Mouse (Mus musculus) kidney, postnatal 10 days (tissue): Measurements from ENCODE around the gene Rgs9bp.
A peak's percentile ranks its signal among the peaks of the same experiment; 100 is the strongest.
"Not testable (repeated sequence)": the region's sequence is repeated elsewhere in the genome, so short reads cannot be mapped to it uniquely, and the experiment has no call there.

Experiments
- DNase-seq: peaks from one replicate; pipeline ENCODE4 v3.0.0; 2021; ENCODE audit warnings: mixed read lengths

Gene Rgs9bp

GRCm38 (mm10) chr7:35582719-35583118, 2.7 kb downstream of the Rgs9bp start:
- no peak for DNase-seq

GRCm38 (mm10) chr7:35579849-35580248, 5.5 kb downstream of the Rgs9bp start:
- DNase-seq, result peak; percentile 70

- DNase-seq, result not testable (repeated sequence)
These were observed 14.5 kb downstream of the Rgs9bp start for GRCm38 (mm10) chr7:35570883-35571282.

DNA sequence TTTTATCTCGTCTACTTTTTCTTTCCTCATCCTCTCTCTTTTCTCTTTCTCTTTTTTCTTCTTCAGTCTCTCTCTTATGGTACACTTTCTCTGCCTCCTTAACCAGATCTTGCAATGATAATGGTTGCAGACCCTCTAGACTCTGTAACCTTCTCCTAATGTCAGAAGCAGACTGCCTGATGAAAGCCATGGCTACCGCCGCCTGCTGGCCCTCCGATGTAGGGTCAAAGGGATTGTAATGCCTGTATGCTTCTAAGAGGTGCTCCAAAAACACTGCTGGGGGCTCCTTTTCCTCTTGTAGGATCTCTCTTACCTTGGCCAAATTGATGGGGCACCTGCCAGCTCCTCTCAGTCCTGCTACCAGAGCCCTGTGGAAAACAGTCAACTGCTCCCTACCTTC, 15.7 kb downstream of the Rgs9bp start:
- not testable (repeated sequence) for DNase-seq

- not testable (repeated sequence) for DNase-seq
These were observed 19.4 kb downstream of the Rgs9bp start for GRCm38 (mm10) chr7:35565965-35566364.

DNA sequence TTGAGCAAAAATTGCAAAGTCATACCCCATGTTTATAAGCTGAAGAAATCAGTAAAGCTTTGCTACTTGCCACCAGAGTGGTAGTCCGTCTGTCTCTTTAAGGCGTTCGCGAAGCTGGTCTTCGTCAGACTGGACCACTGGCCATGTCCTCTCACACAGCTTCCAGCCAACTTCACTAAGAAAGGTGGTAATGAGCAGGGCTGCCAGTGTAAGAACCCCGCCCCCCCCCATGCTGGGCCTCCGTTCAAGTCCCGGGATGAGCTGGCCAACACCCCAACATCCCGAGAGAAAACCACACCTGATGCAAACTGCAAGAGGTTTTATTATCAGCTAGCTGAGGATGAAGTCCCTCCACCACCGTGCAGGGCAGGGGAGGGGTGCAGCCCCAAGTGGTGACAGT, 20.5 kb downstream of the Rgs9bp start:
- DNase-seq, result not testable (repeated sequence)

GRCm38 (mm10) chr7:35564067-35564865, 21.1 kb downstream of the Rgs9bp start:
- no peak for DNase-seq

DNA sequence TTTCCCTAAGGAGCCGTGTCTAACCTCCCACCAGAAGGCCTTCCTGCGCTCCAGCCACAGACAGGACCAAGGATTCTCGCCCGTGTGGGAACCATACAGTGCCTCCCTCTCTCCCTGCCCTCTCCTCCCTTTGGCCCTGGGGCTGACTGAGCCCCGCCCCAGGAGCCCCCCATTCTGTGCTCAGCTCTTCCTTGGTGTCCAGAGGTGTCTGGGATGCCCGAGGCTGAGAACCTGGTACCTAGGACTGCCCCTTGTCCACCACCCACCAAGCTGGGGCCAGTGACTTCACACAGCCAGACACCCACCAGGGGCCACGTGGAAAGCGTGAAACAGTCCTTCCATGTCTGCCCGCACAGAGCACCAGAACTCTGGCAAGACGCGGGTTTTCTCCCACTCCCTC, 22.3 kb downstream of the Rgs9bp start:
- DNase-seq, result no peak

DNA sequence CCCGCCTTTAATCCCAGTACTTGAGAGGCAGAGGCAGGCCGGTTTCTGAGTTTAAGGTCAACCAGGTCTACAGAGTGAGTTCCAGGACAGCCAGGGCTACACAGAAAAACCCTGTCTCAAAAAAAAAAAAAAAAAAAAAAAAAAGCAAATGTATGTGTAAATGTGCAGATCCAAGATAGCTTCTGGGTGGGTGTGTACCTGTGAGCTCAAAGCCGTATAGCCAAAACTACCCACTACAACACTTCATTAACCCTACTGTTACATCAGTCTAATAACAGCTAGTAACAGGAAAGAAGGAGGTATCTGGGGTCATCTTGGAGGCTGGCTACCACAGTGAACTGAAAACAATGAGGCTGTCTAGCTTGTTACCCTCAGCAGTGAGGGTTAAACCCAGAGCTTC, 25.5 kb downstream of the Rgs9bp start:
- no peak for DNase-seq

GRCm38 (mm10) chr7:35558681-35559080, 26.7 kb downstream of the Rgs9bp start:
- DNase-seq, result no peak

- no peak for DNase-seq
These were observed 27.8 kb downstream of the Rgs9bp start for GRCm38 (mm10) chr7:35557577-35557976.

DNA sequence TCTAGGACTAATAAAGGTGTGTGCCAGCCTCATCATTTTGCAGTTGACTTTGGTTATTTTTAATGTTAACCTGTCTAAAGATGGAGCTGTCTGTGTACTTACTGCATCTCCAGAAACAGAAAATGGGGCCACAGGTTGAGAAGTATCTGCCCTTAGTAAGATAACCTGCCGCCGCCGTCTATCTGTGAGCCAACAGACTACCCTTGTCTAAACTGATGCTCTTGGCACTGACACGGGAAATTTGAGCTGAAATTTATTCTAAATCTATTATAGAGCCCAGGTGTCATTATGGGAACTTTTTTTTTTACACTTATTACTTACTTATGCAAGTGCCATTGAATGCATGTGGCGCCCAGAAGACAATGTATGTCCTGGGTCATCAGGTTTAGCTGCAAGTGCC, 28.5 kb downstream of the Rgs9bp start:
- DNase-seq, result no peak

DNA sequence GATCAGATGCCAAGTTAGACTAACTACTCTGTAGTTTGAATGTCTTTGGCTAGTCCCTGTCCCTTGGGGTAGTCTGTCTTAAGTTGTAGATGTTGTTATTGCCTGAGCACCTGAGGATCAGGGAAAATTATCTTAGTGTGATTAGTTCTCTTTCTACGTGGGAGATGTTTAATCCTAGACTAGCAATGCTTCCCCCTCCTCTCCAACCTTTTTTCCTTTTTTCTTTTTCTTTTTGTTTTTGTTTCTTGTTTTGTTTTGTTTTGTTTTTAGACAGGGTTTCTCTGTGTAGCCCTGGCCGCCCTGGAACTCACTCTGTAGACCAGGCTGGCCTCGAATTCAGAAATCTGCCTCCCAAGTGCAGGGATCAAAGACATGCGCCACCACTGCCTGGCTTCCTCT, 29.2 kb downstream of the Rgs9bp start, which contains the start of gene Nudt19:
TSS of gene Nudt19 (minus strand) at position 100 of the 399 bp plus-strand sequence.
- no peak for DNase-seq

GRCm38 (mm10) chr7:35555224-35556204, 29.9 kb downstream of the Rgs9bp start:
- peak; percentile 94 for DNase-seq

- DNase-seq, result peak; percentile 47
These were observed 30.7 kb downstream of the Rgs9bp start for GRCm38 (mm10) chr7:35554605-35555175.

- peak; percentile 70 for DNase-seq
These were observed 31.4 kb downstream of the Rgs9bp start for GRCm38 (mm10) chr7:35553751-35554604.

- DNase-seq, result peak; percentile 76
These were observed 39.5 kb downstream of the Rgs9bp start for GRCm38 (mm10) chr7:35545881-35546280.

GRCm38 (mm10) chr7:35537562-35537961, 47.8 kb downstream of the Rgs9bp start, which contains the start of gene Tdrd12:
Gene Tdrd12 (minus strand): TSS chr7:35537745.
- no peak for DNase-seq

DNA sequence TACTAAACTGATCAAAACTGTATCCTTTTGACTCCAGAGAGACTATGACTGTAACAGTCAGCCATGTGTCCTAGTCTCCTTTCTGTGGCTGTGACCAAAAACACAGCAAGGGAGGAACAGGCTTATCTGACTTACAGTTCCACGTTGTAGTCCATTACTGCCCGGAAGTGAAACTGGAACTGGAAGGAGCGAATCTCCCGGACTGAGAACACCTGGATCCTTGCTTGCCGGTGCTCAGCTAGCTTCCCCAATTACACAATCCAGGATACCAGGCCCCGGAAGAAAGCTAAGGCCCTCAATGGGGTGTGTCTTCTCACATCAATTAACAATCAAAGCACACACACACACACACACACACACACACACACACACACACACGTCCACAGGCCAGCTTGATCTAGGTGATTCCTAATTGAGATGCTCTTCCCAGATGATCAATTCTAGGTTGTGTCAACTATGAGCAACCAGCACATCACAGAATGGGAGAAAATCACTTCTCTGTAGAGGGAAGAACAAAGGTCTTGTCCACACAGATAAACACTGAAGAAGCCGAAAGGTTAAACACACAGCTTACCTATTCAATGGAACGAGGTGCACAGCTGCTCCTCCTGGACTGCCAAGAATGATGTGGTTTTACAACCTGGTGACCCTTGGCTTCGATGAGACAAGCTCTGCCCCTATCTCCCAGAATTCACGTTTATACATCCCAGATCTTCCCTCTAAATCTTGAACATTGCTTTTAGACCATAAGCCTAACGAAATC, 49.5 kb downstream of the Rgs9bp start:
- DNase-seq, result no peak

DNA sequence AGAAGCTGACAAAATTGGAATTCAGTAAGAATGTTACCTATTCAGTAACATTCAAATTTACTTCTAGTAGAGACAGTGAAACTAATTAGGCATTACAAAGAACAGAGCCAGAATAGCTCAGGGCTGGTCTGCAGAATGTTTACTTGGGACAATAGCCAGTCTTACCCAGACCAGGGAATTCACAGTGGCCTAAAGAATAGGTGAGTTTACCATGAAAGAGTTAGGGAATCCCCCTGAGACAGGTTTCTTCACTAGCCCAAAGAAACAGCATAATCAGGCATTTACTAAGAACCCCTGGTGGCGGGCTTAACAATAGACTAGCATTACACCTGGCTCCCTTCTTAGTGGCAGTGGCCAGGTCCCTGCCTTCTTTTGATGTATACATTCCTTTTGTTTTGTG, 54.8 kb downstream of the Rgs9bp start:
- not testable (repeated sequence) for DNase-seq

DNA sequence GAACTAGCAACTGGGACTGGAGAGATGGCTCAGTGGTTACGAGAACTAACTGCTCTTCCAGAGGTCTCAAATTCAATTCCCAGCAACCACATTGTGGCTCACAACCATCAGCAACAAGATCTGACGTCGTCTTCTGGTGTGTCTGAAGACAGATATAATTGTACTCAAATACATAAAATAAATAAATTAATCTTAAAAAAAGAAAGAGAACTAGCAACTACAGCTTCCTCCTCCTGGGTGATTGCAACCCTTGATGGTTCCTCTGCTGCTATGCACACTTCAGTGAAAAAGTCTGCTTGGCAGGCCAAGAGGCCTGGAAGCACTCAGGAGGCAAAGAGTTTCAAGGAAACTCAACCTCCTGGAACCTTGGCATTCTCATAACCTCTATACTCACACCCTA, 55.4 kb downstream of the Rgs9bp start:
- DNase-seq, result no peak
